Mouse (Mus musculus) right cerebral cortex, postnatal 10 days (tissue): Measurements from ENCODE around the gene Tbc1d30.

ENCODE experiments used
- DNase-seq, 2 experiments: peaks; one replicate each; pipeline ENCODE4 v3.0.0; 2021; ENCODE audit warnings: low spot score in 2 of 2

Gene Tbc1d30

GRCm38 (mm10) chr10:121268771-121269170 is 82.3 kb downstream of the Tbc1d30 start:
- no peak for DNase-seq

- no peak for DNase-seq
These were observed 86.9 kb downstream of the Tbc1d30 start for GRCm38 (mm10) chr10:121264204-121264575.

- DNase-seq = no peak
These were observed 87.4 kb downstream of the Tbc1d30 start for GRCm38 (mm10) chr10:121263520-121264203.

- DNase-seq = no peak
These were observed 88.9 kb downstream of the Tbc1d30 start for GRCm38 (mm10) chr10:121262206-121262605.

GRCm38 (mm10) chr10:121261036-121261592 is 90.0 kb downstream of the Tbc1d30 start:
- DNase-seq = no peak

- peak; percentile 65 to 82 for DNase-seq
These were observed 94.8 kb downstream of the Tbc1d30 start for GRCm38 (mm10) chr10:121256115-121256825.

GRCm38 (mm10) chr10:121255465-121255864 is 95.6 kb downstream of the Tbc1d30 start:
- no peak for DNase-seq

- no peak for DNase-seq
These were observed 96.7 kb downstream of the Tbc1d30 start for GRCm38 (mm10) chr10:121254343-121254742.

GRCm38 (mm10) chr10:121252781-121253180 is 98.3 kb downstream of the Tbc1d30 start:
- no peak for DNase-seq

GRCm38 (mm10) chr10:121251191-121251590 is 99.9 kb downstream of the Tbc1d30 start:
- DNase-seq = no peak

- no peak for DNase-seq
These were observed 101.3 kb downstream of the Tbc1d30 start for GRCm38 (mm10) chr10:121249820-121250219.

GRCm38 (mm10) chr10:121247545-121247944 is 103.5 kb downstream of the Tbc1d30 start:
- DNase-seq = no peak

GRCm38 (mm10) chr10:121246971-121247370 is 104.1 kb downstream of the Tbc1d30 start:
- DNase-seq = no peak

- no peak for DNase-seq
These were observed 107.5 kb downstream of the Tbc1d30 start for GRCm38 (mm10) chr10:121243373-121244207.

- no peak for DNase-seq
These were observed 108.5 kb downstream of the Tbc1d30 start for GRCm38 (mm10) chr10:121242596-121242995.

- no peak for DNase-seq
These were observed 112.0 kb downstream of the Tbc1d30 start for GRCm38 (mm10) chr10:121239065-121239464.

- no peak for DNase-seq
These were observed 112.5 kb downstream of the Tbc1d30 start for GRCm38 (mm10) chr10:121238551-121238950.

GRCm38 (mm10) chr10:121237377-121237776 is 113.7 kb downstream of the Tbc1d30 start:
- DNase-seq = no peak

- DNase-seq = no peak
These were observed 115.8 kb downstream of the Tbc1d30 start for GRCm38 (mm10) chr10:121235167-121235824.

- DNase-seq = no peak
These were observed 116.6 kb downstream of the Tbc1d30 start for GRCm38 (mm10) chr10:121234476-121234875.

- no peak for DNase-seq
These were observed 122.6 kb downstream of the Tbc1d30 start for GRCm38 (mm10) chr10:121228422-121228953.
